ENCODE assay signal across 10 mouse cellular contexts in the genomic region with DNA sequence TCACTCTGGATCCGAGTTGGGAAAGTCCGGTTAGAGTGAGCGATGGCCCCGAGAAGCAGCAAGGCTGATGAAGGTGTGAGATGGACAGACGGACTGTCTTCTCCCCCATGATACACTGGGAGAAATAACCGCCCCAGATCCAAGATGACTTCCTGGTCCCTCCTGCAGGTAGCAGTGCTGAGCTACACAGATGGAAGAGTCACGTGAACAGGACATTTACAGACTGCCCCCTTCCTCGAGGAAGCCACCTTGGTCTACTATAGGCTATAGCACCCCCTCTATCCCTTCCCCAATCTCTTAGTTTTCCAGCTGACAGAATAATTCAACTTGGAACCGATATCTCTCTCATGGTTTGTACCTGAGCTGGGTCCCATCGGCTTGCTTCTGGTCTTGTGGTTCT. TPM values are rescaled to one million over a fixed set of nuclear protein-coding genes. Genes with fewer than 3 reads are reported as not detected.
DNase-seq lines count a peak whose midpoint lies in the region; ATAC-seq and TF ChIP-seq lines count a peak whose summit lies in the region.
"Had no signal": no experiment of that assay in that cellular context is flagged by ENCODE, and none has a peak within 500 bp of the region (broad histone marks: within the 10 kb centered on the region; RNA-seq: fewer than 3 reads in every experiment).

No protein-coding gene starts in this region.

- no peak for TF ChIP-seq RAD21 in MEL (IDR thresholded peaks at IDR 0.05; ENCODE audit: low read depth, low read length)

- no peak for TF ChIP-seq CTCF in MEL (IDR thresholded peaks at IDR 0.05 in 2 of 3, conservative IDR thresholded peaks at IDR 0.05 in 1 of 3; ENCODE audit: control insufficient read depth in 1 of 3, insufficient read depth in 1 of 3, low read depth in 2 of 3, low read length in 3 of 3, poor library complexity in 1 of 3, severe bottlenecking in 1 of 3)
- peak; percentile 61 for TF ChIP-seq CTCF in liver, postnatal 0 days (IDR thresholded peaks at IDR 0.05; ENCODE audit: low read depth)

- intact Hi-C loops in heart, postnatal 36 days (cut with DNase I) = no loop called here

- DNase-seq in heart, adult 11 months = peak; percentile 85
- DNase-seq in heart, postnatal 36 days = no peak
- no peak for DNase-seq in MEL (ENCODE audit: low read depth, low spot score)
- DNase-seq in embryo, embryonic 9.5 days (ENCODE audit: extremely low spot score) = peak; percentile 48
- DNase-seq in hindbrain, embryonic 10.5 days (ENCODE audit: low spot score) = peak; percentile 38
- DNase-seq in liver, postnatal 0 days = no peak
- DNase-seq in retina, postnatal 1 day = peak; percentile 72
- no peak for DNase-seq in layer of hippocampus, postnatal 36 days

- peak; percentile 61 for ATAC-seq in liver, postnatal 0 days

- no peaks in the 10 kb centered on the region for H3K9me3 ChIP-seq in MEL (replicated peaks; ENCODE audit: insufficient read depth, low read length)
- peaks cover 11% of the 10 kb centered on the region for H3K9me3 ChIP-seq in hindbrain, embryonic 10.5 days
- H3K9me3 ChIP-seq in liver, postnatal 0 days (ENCODE audit: low read length) = no peaks in the 10 kb centered on the region

- 20% methylated on average over 10 of the region's 10 CpGs for WGBS in hindbrain, embryonic 10.5 days
- WGBS in liver, postnatal 0 days (ENCODE audit: insufficient replicate concordance) = 22% methylated on average over 10 of the region's 10 CpGs

- no peaks in the 10 kb centered on the region for H3K36me3 ChIP-seq in MEL (ENCODE audit: control insufficient read depth in 1 of 2, insufficient read depth in 2 of 2, low read length in 2 of 2)
- no peaks in the 10 kb centered on the region for H3K36me3 ChIP-seq in hindbrain, embryonic 10.5 days
- H3K36me3 ChIP-seq in liver, postnatal 0 days (replicated peaks; ENCODE audit: insufficient read depth, low read length) = no peaks in the 10 kb centered on the region
- H3K36me3 ChIP-seq: G1E had no signal

- TF ChIP-seq EP300 in MEL (IDR thresholded peaks at IDR 0.05; ENCODE audit: low read depth in 1 of 2, low read length in 2 of 2) = no peak
- no peak for TF ChIP-seq EP300 in liver, postnatal 0 days (IDR thresholded peaks at IDR 0.05; ENCODE audit: low read depth)

- no peaks in the 10 kb centered on the region for H3K4me1 ChIP-seq in MEL (ENCODE audit: control insufficient read depth in 1 of 2, insufficient read depth in 2 of 2, low read length in 2 of 2)
- peaks cover 21% of the 10 kb centered on the region for H3K4me1 ChIP-seq in hindbrain, embryonic 10.5 days (replicated peaks)
- peaks cover 4% of the 10 kb centered on the region for H3K4me1 ChIP-seq in liver, postnatal 0 days (ENCODE audit: insufficient read depth)

- H3K9ac ChIP-seq in MEL (ENCODE audit: control insufficient read depth, low read depth, low read length, poor library complexity, severe bottlenecking) = no peak overlapping the region
- no peak overlapping the region for H3K9ac ChIP-seq in liver, postnatal 0 days (replicated peaks)

- H3K27me3 ChIP-seq in MEL (ENCODE audit: control insufficient read depth in 1 of 2, insufficient read depth in 2 of 2, low read length in 2 of 2) = peaks cover 0 to 3% of the 10 kb centered on the region in 2 experiments; a peak in 3 of 4 replicates
- peaks cover 71% of the 10 kb centered on the region for H3K27me3 ChIP-seq in hindbrain, embryonic 10.5 days (ENCODE audit: insufficient read depth, poor library complexity, severe bottlenecking)
- H3K27me3 ChIP-seq in liver, postnatal 0 days (ENCODE audit: insufficient read depth, low read length) = peaks cover 38% of the 10 kb centered on the region

- no peak overlapping the region for H3K27ac ChIP-seq in MEL (ENCODE audit: control insufficient read depth, low read depth, low read length)
- no peak overlapping the region for H3K27ac ChIP-seq in hindbrain, embryonic 10.5 days
- H3K27ac ChIP-seq in liver, postnatal 0 days (ENCODE audit: low read depth) = no peak overlapping the region

- no peak overlapping the region for H3K4me3 ChIP-seq in MEL (ENCODE audit: control insufficient read depth in 1 of 2, insufficient read depth in 1 of 2, low read depth in 2 of 2, low read length in 2 of 2)
- peak overlapping the region; percentile 77 for H3K4me3 ChIP-seq in hindbrain, embryonic 10.5 days
- peak overlapping the region; percentile 56 for H3K4me3 ChIP-seq in liver, postnatal 0 days (ENCODE audit: low read depth, low read length)

- no peak for TF ChIP-seq POLR2A in MEL (IDR thresholded peaks at IDR 0.05; ENCODE audit: control insufficient read depth in 1 of 2, insufficient read depth in 1 of 2, low read depth in 1 of 2, low read length in 2 of 2, poor library complexity in 1 of 2)

- H3K79me2 ChIP-seq in MEL (ENCODE audit: control insufficient read depth, insufficient read depth, low read length, poor library complexity) = no peaks in the 10 kb centered on the region

- H3K4me2 ChIP-seq in liver, postnatal 0 days (ENCODE audit: low read depth, low read length) = peak overlapping the region; percentile 90

TF ChIP-seq in MEL, 35 proteins besides CTCF, POLR2A, EP300 and RAD21:
- TF ChIP-seq USF1 (IDR thresholded peaks at IDR 0.05; ENCODE audit: low read depth, low read length) = 0 out of 2 replicates have a peak, but pooled peaks have one; percentile 32
- TF ChIP-seq USF2 (IDR thresholded peaks at IDR 0.05; ENCODE audit: borderline replicate concordance in 1 of 2, insufficient read depth in 1 of 2, low read depth in 1 of 2, low read length in 2 of 2) = no peak
- no peak for TF ChIP-seq ZKSCAN1 (IDR thresholded peaks at IDR 0.05; ENCODE audit: low read depth, low read length)
TF ChIP-seq in MEL: peak in this region for 1.

RNA-seq across cellular contexts. Expression of gene Neurl1a, which starts 0.6 kb away (rescaled TPM):
- 1 to 10 TPM in 1 of 2 experiments, under 1 TPM in 1; 0.92 to 1.2 TPM for total RNA-seq in heart, postnatal 36 days (2021)
- total RNA-seq in MEL (2012; rRNA removed) = not detected in 2 replicates
- polyA plus RNA-seq in MEL (2012; ENCODE audit: insufficient read depth in 1 of 2, insufficient read length in 2 of 2, low read depth in 1 of 2, low replicate concordance in 2 of 2, missing spikeins in 1 of 2) = under 1 TPM in 1 of 2 experiments, not detected in 1; 0.03 TPM
- polyA plus RNA-seq in hindbrain, embryonic 10.5 days (2016; fragmentation: Nextera tagmentation; extraction: Ambion mirVana) = 5.7 and 5.9 TPM in 2 replicates
- polyA plus RNA-seq in liver, postnatal 0 days (2015; fragmentation: Nextera tagmentation; extraction: Ambion mirVana) = 0.76 and 0.89 TPM in 2 replicates
- total RNA-seq in layer of hippocampus, postnatal 36 days (2021) = 100 to 1,000 TPM; 174 to 190 TPM
- polyA plus RNA-seq: G1E had no signal

RNA-seq across cellular contexts. Expression of gene Calhm3, which starts 20.4 kb away (rescaled TPM):
- not detected for total RNA-seq in heart, postnatal 36 days (2021)
- not detected in 2 replicates for total RNA-seq in MEL (2012; rRNA removed)
- polyA plus RNA-seq in MEL (2012; ENCODE audit: insufficient read depth in 1 of 2, insufficient read length in 2 of 2, low read depth in 1 of 2, low replicate concordance in 2 of 2, missing spikeins in 1 of 2) = not detected
- not detected in 2 replicates for polyA plus RNA-seq in hindbrain, embryonic 10.5 days (2016; fragmentation: Nextera tagmentation; extraction: Ambion mirVana)
- polyA plus RNA-seq in liver, postnatal 0 days (2015; fragmentation: Nextera tagmentation; extraction: Ambion mirVana) = not detected in 2 replicates
- total RNA-seq in layer of hippocampus, postnatal 36 days (2021) = not detected
- polyA plus RNA-seq: G1E; large intestine, adult 2 months had no signal

RNA-seq across cellular contexts. Expression of gene Calhm1, which starts 33.9 kb away (rescaled TPM):
- total RNA-seq in heart, postnatal 36 days (2021) = not detected
- total RNA-seq in MEL (2012; rRNA removed) = not detected in 2 replicates
- polyA plus RNA-seq in MEL (2012; ENCODE audit: insufficient read depth in 1 of 2, insufficient read length in 2 of 2, low read depth in 1 of 2, low replicate concordance in 2 of 2, missing spikeins in 1 of 2) = under 1 TPM in 1 of 2 experiments, not detected in 1; 0.06 TPM
- not detected in 2 replicates for polyA plus RNA-seq in hindbrain, embryonic 10.5 days (2016; fragmentation: Nextera tagmentation; extraction: Ambion mirVana)
- polyA plus RNA-seq in liver, postnatal 0 days (2015; fragmentation: Nextera tagmentation; extraction: Ambion mirVana) = not detected in 2 replicates
- total RNA-seq in layer of hippocampus, postnatal 36 days (2021) = not detected
- total RNA-seq: G1E had no signal
- polyA plus RNA-seq: G1E; large intestine, adult 2 months had no signal

RNA-seq across cellular contexts. Expression of gene Calhm2, which starts 39.9 kb away (rescaled TPM):
- 1 to 10 TPM; 4.0 to 4.6 TPM for total RNA-seq in heart, postnatal 36 days (2021)
- 8.5 and 11.1 TPM in 2 replicates for total RNA-seq in MEL (2012; rRNA removed)
- 10 to 100 TPM in 1 of 2 experiments, not detected in 1; 11.2 TPM for polyA plus RNA-seq in MEL (2012; ENCODE audit: insufficient read depth in 1 of 2, insufficient read length in 2 of 2, low read depth in 1 of 2, low replicate concordance in 2 of 2, missing spikeins in 1 of 2)
- 1.8 and 1.9 TPM in 2 replicates for polyA plus RNA-seq in hindbrain, embryonic 10.5 days (2016; fragmentation: Nextera tagmentation; extraction: Ambion mirVana)
- 2.0 and 2.6 TPM in 2 replicates for polyA plus RNA-seq in liver, postnatal 0 days (2015; fragmentation: Nextera tagmentation; extraction: Ambion mirVana)
- total RNA-seq in layer of hippocampus, postnatal 36 days (2021) = 1 to 10 TPM; 4.0 to 4.2 TPM

Comparison
In these comparisons a context has a peak if more than half of its experiments do, and no peak if none do; other contexts are left out.
1. DNase-seq: peak in heart, adult 11 months (single experiment), embryo, embryonic 9.5 days (single experiment), hindbrain, embryonic 10.5 days (single experiment) and retina, postnatal 1 day (single experiment); none in heart, postnatal 36 days (0 of 2), MEL (single experiment), liver, postnatal 0 days (single experiment) and layer of hippocampus, postnatal 36 days (0 of 2).
2. H3K4me3 ChIP-seq: peak in hindbrain, embryonic 10.5 days (single experiment) and liver, postnatal 0 days (single experiment); none in MEL (0 of 2).
3. RNA of gene Neurl1a, which starts 0.6 kb away (total RNA-seq): 174 to 190 TPM in layer of hippocampus, postnatal 36 days; 0.92 to 1.2 TPM in heart, postnatal 36 days and not detected in MEL; every median in the first group is over 10 times any median in the second.